Mouse (Mus musculus) neural tube, embryonic 11.5 days (tissue): ENCODE measurements around the gene Slco2a1. TPM values are rescaled to one million over a fixed set of nuclear protein-coding genes. Genes with fewer than 3 reads are reported as not detected.

Experiments used
- ATAC-seq: fragments of 200-750 bp; cut with Nextera tagmentation; 2 replicates; pipeline ENCODE4 v1.8.0; 2017; ENCODE audit warnings: moderate number of reproducible peaks, mild to moderate bottlenecking, moderate TSS enrichment, moderate library complexity; ENCODE audit not compliant: insufficient read depth, low FRiP score, low TSS enrichment
- DNase-seq: peaks from one replicate; pipeline ENCODE4 v3.0.0-alpha.2; 2015; ENCODE audit warnings: low spot score
- H3K27ac ChIP-seq: fragments of 300-500 bp; sonication (generic); 2 replicates; pipeline ENCODE4 v1.5.1; 2014; ENCODE audit warnings: low read depth, mild to moderate bottlenecking, low read length
- H3K27me3 ChIP-seq: fragments of 300-500 bp; sonication (generic); 2 replicates; pipeline ENCODE4 v1.6.1; 2014; ENCODE audit warnings: mild to moderate bottlenecking, low read length, mixed read lengths; ENCODE audit not compliant: control insufficient read depth, insufficient read depth
- H3K36me3 ChIP-seq: fragments of 300-500 bp; sonication (generic); 2 replicates; pipeline ENCODE4 v1.6.1; 2014; ENCODE audit warnings: mild to moderate bottlenecking, low read length, moderate library complexity, mixed read lengths; ENCODE audit not compliant: control insufficient read depth, insufficient read depth
- H3K4me1 ChIP-seq: fragments of 300-500 bp; sonication (generic); 2 replicates; pipeline ENCODE4 v1.6.1; 2014; ENCODE audit warnings: low read length, mixed read lengths; ENCODE audit not compliant: control insufficient read depth, insufficient read depth
- H3K4me2 ChIP-seq: fragments of 300-500 bp; sonication (generic); 2 replicates; pipeline ENCODE4 v1.6.1; 2014; ENCODE audit warnings: low read depth, mild to moderate bottlenecking, moderate library complexity
- H3K4me3 ChIP-seq: fragments of 300-500 bp; sonication (generic); 2 replicates; pipeline ENCODE4 v1.5.1; 2014; ENCODE audit warnings: low read depth, low read length
- H3K9ac ChIP-seq: fragments of 300-500 bp; sonication (generic); 2 replicates; pipeline ENCODE4 v1.6.1; 2014; ENCODE audit warnings: mild to moderate bottlenecking, low read length
- H3K9me3 ChIP-seq: fragments of 300-500 bp; sonication (generic); 2 replicates; pipeline ENCODE4 v1.6.1; 2016; ENCODE audit warnings: low read length; ENCODE audit not compliant: control insufficient read depth
- WGBS: fragments of 180-500 bp; shearing (Covaris S2); extraction: QIAGEN DNeasy Blood & Tissue Kit; methylation state at CpG from one replicate; pipeline ENCODE4 v1.1.7; 2014; 5-methylcytosine and 5-hydroxymethylcytosine counted together
- polyA plus RNA-seq: library from polyadenylated mRNA; unstranded; fragments of >200 nt; fragmentation: Nextera tagmentation; extraction: Ambion mirVana; gene quantifications from 2 replicates; pipeline ENCODE4 v1.2.1, GENCODE M21; 2014

Gene Slco2a1
- polyA plus RNA-seq, 1 experiment from 2014 or later: 0.29 TPM

- Histone ChIP-seq H3K4me2 (no peak overlapping the region), H3K36me3 (no peaks in the 10 kb centered on the region), H3K9me3 (no peaks in the 10 kb centered on the region), H3K27me3 (no peaks in the 10 kb centered on the region), H3K4me1 (peaks cover 6% of the 10 kb centered on the region; the same call in 1 of the 2 replicates), H3K4me3 (no peak overlapping the region), H3K27ac (no peak overlapping the region), H3K9ac (no peak overlapping the region; the same call in 1 of the 2 replicates)
- 40% methylated on average over 6 of the region's 6 CpGs for WGBS
- DNase-seq (peak; percentile 25), ATAC-seq (no peak)
Measured at GRCm38 (mm10) chr9:102992877-102993276, 4.4 kb downstream of the Slco2a1 start.

GRCm38 (mm10) chr9:102993764-102994163, 5.3 kb downstream of the Slco2a1 start:
- Histone ChIP-seq H3K9me3 (no peaks in the 10 kb centered on the region), H3K4me3 (no peak overlapping the region), H3K27ac (no peak overlapping the region), H3K4me1 (peaks cover 6% of the 10 kb centered on the region; the same call in 1 of the 2 replicates), H3K27me3 (no peaks in the 10 kb centered on the region), H3K36me3 (no peaks in the 10 kb centered on the region), H3K9ac (no peak overlapping the region), H3K4me2 (no peak overlapping the region)
- WGBS: 78% methylated on average over 5 of the region's 5 CpGs
- DNase-seq (no peak), ATAC-seq (no peak)

- H3K36me3 ChIP-seq: no peaks in the 10 kb centered on the region
- H3K27ac ChIP-seq: no peak overlapping the region
- DNase-seq (no peak), ATAC-seq (no peak)
- H3K4me2 ChIP-seq: no peak overlapping the region
- no peak overlapping the region for H3K4me3 ChIP-seq
- H3K9me3 ChIP-seq: no peaks in the 10 kb centered on the region
- 88% methylated on average over 12 of the region's 12 CpGs for WGBS
- H3K4me1 ChIP-seq: peaks cover 3% of the 10 kb centered on the region; the same call in 1 of the 2 replicates
- H3K9ac ChIP-seq: no peak overlapping the region
- no peaks in the 10 kb centered on the region for H3K27me3 ChIP-seq
Measured at GRCm38 (mm10) chr9:102995800-102996635, 7.5 kb downstream of the Slco2a1 start.

- no peaks in the 10 kb centered on the region for H3K36me3 ChIP-seq
- H3K4me2 ChIP-seq: no peak overlapping the region
- no peaks in the 10 kb centered on the region for H3K4me1 ChIP-seq
- DNase-seq (no peak), ATAC-seq (no peak)
- H3K9me3 ChIP-seq: no peaks in the 10 kb centered on the region
- no peak overlapping the region for H3K4me3 ChIP-seq
- no peak overlapping the region for H3K9ac ChIP-seq
- no peak overlapping the region for H3K27ac ChIP-seq
- WGBS: 74% methylated on average over 7 of the region's 7 CpGs
- H3K27me3 ChIP-seq: no peaks in the 10 kb centered on the region
Measured at GRCm38 (mm10) chr9:103000384-103000783, 11.9 kb downstream of the Slco2a1 start.

DNA sequence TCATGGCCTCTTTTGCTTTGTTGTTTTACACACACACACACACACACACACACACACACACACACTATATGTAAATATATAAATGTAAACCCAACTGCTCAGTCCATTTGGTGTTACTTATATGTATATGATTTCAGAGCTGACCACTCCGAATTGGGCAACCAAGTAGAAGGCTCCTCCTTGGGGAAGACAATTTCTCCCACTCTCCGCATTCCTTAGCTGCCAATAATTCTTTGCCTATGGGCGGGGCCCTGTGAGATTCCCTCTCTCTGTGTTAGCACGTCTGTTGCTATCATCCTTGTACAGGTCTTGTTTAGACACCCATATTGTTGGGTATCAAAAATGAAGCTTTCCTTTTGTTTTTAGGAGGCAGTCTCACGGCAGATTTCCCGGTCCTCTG, 15.8 kb downstream of the Slco2a1 start:
- Histone ChIP-seq H3K36me3 (no peaks in the 10 kb centered on the region), H3K9ac (no peak overlapping the region), H3K4me2 (no peak overlapping the region), H3K4me1 (peaks cover 8% of the 10 kb centered on the region; the same call in 1 of the 2 replicates), H3K27ac (no peak overlapping the region), H3K9me3 (no peaks in the 10 kb centered on the region), H3K27me3 (peaks cover 9% of the 10 kb centered on the region; the same call in 1 of the 2 replicates), H3K4me3 (no peak overlapping the region)
- no peak for ATAC-seq
- 85% methylated on average over 6 of the region's 6 CpGs for WGBS
- DNase-seq: no peak

GRCm38 (mm10) chr9:103007699-103008078, 19.2 kb downstream of the Slco2a1 start:
- Histone ChIP-seq H3K27me3 (peaks cover 9% of the 10 kb centered on the region; the same call in 1 of the 2 replicates), H3K4me1 (peaks cover 8% of the 10 kb centered on the region; the same call in 1 of the 2 replicates), H3K9me3 (no peaks in the 10 kb centered on the region), H3K4me3 (peak overlapping the region; percentile 39), H3K27ac (no peak overlapping the region), H3K4me2 (peak overlapping the region; percentile 78), H3K36me3 (no peaks in the 10 kb centered on the region), H3K9ac (peak overlapping the region; percentile 47)
- ATAC-seq (peak; percentile 48; the same call in 1 of the 2 replicates), DNase-seq (peak; percentile 43)
- WGBS: 3% methylated on average over 15 of the region's 15 CpGs

GRCm38 (mm10) chr9:103008079-103008855, 19.8 kb downstream of the Slco2a1 start:
- 1% methylated on average over 49 of the region's 50 CpGs for WGBS

DNA sequence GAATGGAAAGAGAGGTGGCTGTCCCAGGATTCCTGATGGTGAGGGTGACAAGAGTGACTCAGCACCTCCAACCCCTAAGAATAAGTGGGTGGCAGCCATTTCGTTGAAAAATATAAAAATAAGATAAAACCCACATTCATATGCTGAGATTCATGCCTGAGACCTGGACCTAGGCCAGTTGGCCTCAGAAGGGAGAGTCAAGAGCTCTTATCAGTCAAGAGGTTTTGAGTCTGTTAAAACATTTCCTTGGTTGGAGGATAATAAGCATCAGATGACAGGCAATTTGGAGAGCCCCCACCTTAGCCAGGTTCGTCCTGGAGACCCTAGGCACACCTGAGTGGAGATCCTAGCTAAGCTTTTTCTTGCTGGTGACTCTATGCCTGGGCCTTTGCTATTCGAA, 21.6 kb downstream of the Slco2a1 start:
- Histone ChIP-seq H3K4me1 (peaks cover 8% of the 10 kb centered on the region; the same call in 1 of the 2 replicates), H3K27me3 (peaks cover 9% of the 10 kb centered on the region; the same call in 1 of the 2 replicates), H3K9ac (no peak overlapping the region), H3K4me2 (no peak overlapping the region), H3K27ac (no peak overlapping the region), H3K36me3 (no peaks in the 10 kb centered on the region), H3K9me3 (no peaks in the 10 kb centered on the region), H3K4me3 (no peak overlapping the region)
- DNase-seq (no peak), ATAC-seq (no peak)
- 80% methylated on average over 3 of the region's 3 CpGs for WGBS

More at GRCm38 (mm10) chr9:103008079-103008855, 19.8 kb downstream of the Slco2a1 start:
- H3K4me1 ChIP-seq: peaks cover 8% of the 10 kb centered on the region; the same call in 1 of the 2 replicates
- no peaks in the 10 kb centered on the region for H3K9me3 ChIP-seq
- H3K4me3 ChIP-seq: peak overlapping the region; percentile 39
- H3K4me2 ChIP-seq: peak overlapping the region; percentile 78
- H3K27ac ChIP-seq: no peak overlapping the region
- H3K9ac ChIP-seq: peak overlapping the region; percentile 47
- no peak for ATAC-seq
- peaks cover 9% of the 10 kb centered on the region; the same call in 1 of the 2 replicates for H3K27me3 ChIP-seq
- no peaks in the 10 kb centered on the region for H3K36me3 ChIP-seq
- peak; percentile 30 for DNase-seq
